ENCODE assay signal across 8 mouse cellular contexts in the genomic region with DNA sequence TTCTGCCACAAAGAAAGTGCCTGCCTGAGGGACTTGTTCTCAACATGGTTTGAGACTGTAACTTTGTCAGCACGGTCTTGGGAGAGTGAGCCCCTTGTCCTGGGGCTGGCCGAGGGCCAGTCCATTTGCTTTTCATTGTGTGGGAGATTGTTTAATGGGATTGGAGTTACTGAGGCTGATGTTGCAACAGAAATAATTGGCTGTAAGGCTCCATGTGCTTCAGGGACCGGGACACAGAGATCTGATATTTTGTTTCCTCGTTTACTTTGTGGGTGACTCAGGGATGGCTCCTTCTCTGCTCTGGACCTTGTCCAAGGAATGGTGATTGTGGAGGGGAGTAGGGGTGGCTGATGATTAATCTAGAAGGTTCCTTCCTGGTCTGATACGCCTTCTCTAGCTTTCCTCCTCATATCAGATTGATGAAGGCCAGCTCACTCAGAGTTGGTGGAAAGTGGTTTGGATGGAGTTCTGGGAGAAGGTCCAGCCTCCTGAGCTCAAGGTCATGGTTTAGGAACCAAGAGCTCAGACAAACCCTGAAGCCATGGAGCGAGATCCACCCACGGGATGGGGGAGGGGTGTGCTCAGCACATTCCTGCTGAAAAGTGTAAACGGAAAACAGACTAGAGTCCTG. TPM values are rescaled to one million over a fixed set of nuclear protein-coding genes. Genes with fewer than 3 reads are reported as not detected.
DNase-seq lines count a peak whose midpoint lies in the region; ATAC-seq and TF ChIP-seq lines count a peak whose summit lies in the region.

No protein-coding gene starts in this region.

- H3K9ac ChIP-seq in heart, embryonic 11.5 days (ENCODE audit: low read depth, low read length): no peak overlapping the region
- no peak overlapping the region for H3K9ac ChIP-seq in stomach, postnatal 0 days (ENCODE audit: low read length)

- peak; percentile 71 to 82 for DNase-seq in heart, adult 18-20 months
- DNase-seq in gonadal fat pad, adult 2 months (ENCODE audit: low read depth): peak; percentile 31
- peak; percentile 36 for DNase-seq in kidney, postnatal 14 days
- DNase-seq in stomach, postnatal 0 days (ENCODE audit: low spot score): peak; percentile 61
- no peak for DNase-seq in layer of hippocampus, postnatal 14 days (ENCODE audit: low spot score in 2 of 2)
- DNase-seq in spleen, postnatal 4 days (ENCODE audit: low spot score in 2 of 2): no peak

- H3K27ac ChIP-seq in heart, embryonic 11.5 days (ENCODE audit: low read depth, low read length): no peak overlapping the region
- peak overlapping the region; percentile 58 for H3K27ac ChIP-seq in stomach, postnatal 0 days (replicated peaks)

- H3K4me2 ChIP-seq in heart, embryonic 11.5 days: no peak overlapping the region
- no peak overlapping the region for H3K4me2 ChIP-seq in stomach, postnatal 0 days (replicated peaks; ENCODE audit: low read depth)

- ATAC-seq in heart, embryonic 11.5 days (replicated peaks; ENCODE audit: insufficient number of reproducible peaks, low FRiP score, low TSS enrichment): no peak
- ATAC-seq in stomach, postnatal 0 days (ENCODE audit: low FRiP score, low TSS enrichment): peak; percentile 97
- no peak for ATAC-seq in erythroblast, adult 5-6 weeks (replicated peaks; ENCODE audit: low FRiP score, poor library complexity, severe bottlenecking)

- no peaks in the 10 kb centered on the region for H3K4me1 ChIP-seq in heart, embryonic 11.5 days (ENCODE audit: control insufficient read depth, insufficient read depth, low read length)
- H3K4me1 ChIP-seq in stomach, postnatal 0 days (replicated peaks; ENCODE audit: control insufficient read depth, insufficient read depth): 0 out of 2 replicates have a peak, but pooled peaks cover 2% of the 10 kb centered on the region

- H3K9me3 ChIP-seq in heart, embryonic 11.5 days (replicated peaks; ENCODE audit: control insufficient read depth, low read length): no peaks in the 10 kb centered on the region
- no peaks in the 10 kb centered on the region for H3K9me3 ChIP-seq in stomach, postnatal 0 days (ENCODE audit: control insufficient read depth, low read length)

- no peaks in the 10 kb centered on the region for H3K36me3 ChIP-seq in heart, embryonic 11.5 days (ENCODE audit: control insufficient read depth, insufficient read depth, low read length)
- no peaks in the 10 kb centered on the region for H3K36me3 ChIP-seq in stomach, postnatal 0 days (ENCODE audit: control insufficient read depth, insufficient read depth, low read length)

- TF ChIP-seq EP300 in stomach, postnatal 0 days (optimal IDR thresholded peaks at IDR 0.05): no peak

- no peaks in the 10 kb centered on the region for H3K27me3 ChIP-seq in heart, embryonic 11.5 days (ENCODE audit: control insufficient read depth, insufficient read depth, low read length)
- H3K27me3 ChIP-seq in stomach, postnatal 0 days (ENCODE audit: control insufficient read depth, insufficient read depth, low read length): no peaks in the 10 kb centered on the region

- WGBS in heart, embryonic 11.5 days (ENCODE audit: insufficient replicate concordance): 53% methylated on average over 8 of the region's 8 CpGs
- 33% methylated on average over 8 of the region's 8 CpGs for WGBS in stomach, postnatal 0 days

- no peak for TF ChIP-seq CTCF in stomach, postnatal 0 days (IDR thresholded peaks at IDR 0.05; ENCODE audit: low read depth)

- no peak overlapping the region for H3K4me3 ChIP-seq in heart, embryonic 11.5 days (ENCODE audit: low read depth, low read length)
- no peak overlapping the region for H3K4me3 ChIP-seq in stomach, postnatal 0 days (ENCODE audit: low read depth, low read length)

RNA-seq across cellular contexts. Expression of a gene that starts 56.3 kb away (rescaled TPM):
- 10 to 100 TPM; 50.7 to 61.5 TPM for total RNA-seq in heart, adult 18-20 months (2021)
- 0.97 and 2.0 TPM in 2 replicates for polyA plus RNA-seq in heart, embryonic 11.5 days (2014; fragmentation: Nextera tagmentation; extraction: Ambion mirVana)
- polyA plus RNA-seq in gonadal fat pad, adult 2 months (2012; rRNA removed): 217 and 360 TPM in 2 replicates
- polyA plus RNA-seq in stomach, postnatal 0 days (2015; fragmentation: Nextera tagmentation; extraction: Ambion mirVana): 25.0 and 28.6 TPM in 2 replicates
- total RNA-seq in layer of hippocampus, postnatal 14 days (2021): 10 to 100 TPM; 13.9 to 15.1 TPM
- 1.9 TPM in 1 of 2 replicates, not detected in the other for total RNA-seq in erythroblast, adult 5-6 weeks (2015; ENCODE audit: low replicate concordance)
- total RNA-seq in erythroblast, adult 5-6 weeks (2017; ENCODE audit: low replicate concordance): not detected in 2 replicates

RNA-seq across cellular contexts. Expression of a gene that starts 60.0 kb away (rescaled TPM):
- under 1 TPM; 0.30 to 0.57 TPM for total RNA-seq in heart, adult 18-20 months (2021)
- 0.89 and 1.5 TPM in 2 replicates for polyA plus RNA-seq in heart, embryonic 11.5 days (2014; fragmentation: Nextera tagmentation; extraction: Ambion mirVana)
- polyA plus RNA-seq in gonadal fat pad, adult 2 months (2012; rRNA removed): 34.0 and 53.1 TPM in 2 replicates
- polyA plus RNA-seq in stomach, postnatal 0 days (2015; fragmentation: Nextera tagmentation; extraction: Ambion mirVana): 57.9 and 59.9 TPM in 2 replicates
- total RNA-seq in layer of hippocampus, postnatal 14 days (2021): under 1 TPM; 0.92 to 0.95 TPM
- total RNA-seq in erythroblast, adult 5-6 weeks (2015; ENCODE audit: low replicate concordance): not detected in 2 replicates
- total RNA-seq in erythroblast, adult 5-6 weeks (2017; ENCODE audit: low replicate concordance): not detected in 2 replicates

Comparison
In these comparisons a context has a peak if more than half of its experiments do, and no peak if none do; other contexts are left out.
1. DNase-seq: peak in heart, adult 18-20 months (2 of 2), gonadal fat pad, adult 2 months (single experiment), kidney, postnatal 14 days (single experiment) and stomach, postnatal 0 days (single experiment); none in layer of hippocampus, postnatal 14 days (0 of 2) and spleen, postnatal 4 days (0 of 2).
2. RNA of a gene that starts 56.3 kb away (total RNA-seq): 50.7 to 61.5 TPM in heart, adult 18-20 months and 13.9 to 15.1 TPM in layer of hippocampus, postnatal 14 days; 1.9 TPM in erythroblast, adult 5-6 weeks; every median in the first group is over 4 times any median in the second.